Mouse (Mus musculus) kidney, embryonic 16.5 days (tissue): ENCODE measurements around the gene Serpinb1c. TPM values are rescaled to one million over a fixed set of nuclear protein-coding genes. Genes with fewer than 3 reads are reported as not detected.
A peak's percentile ranks its signal among the peaks of the same experiment; 100 is the strongest.
"Not testable (repeated sequence)": the region's sequence is repeated elsewhere in the genome, so short reads cannot be mapped to it uniquely, and the experiment has no call there.

Source experiments
- ATAC-seq: fragments of 200-750 bp; cut with Nextera tagmentation; 2 replicates; pipeline ENCODE4 v1.8.0; 2017; ENCODE audit warnings: moderate TSS enrichment; ENCODE audit not compliant: low FRiP score, low TSS enrichment
- H3K27ac ChIP-seq: fragments of 300-500 bp; sonication (generic); 2 replicates; pipeline ENCODE4 v1.5.1; 2014; ENCODE audit warnings: low read length
- H3K27me3 ChIP-seq: fragments of 300-500 bp; sonication (generic); 2 replicates; pipeline ENCODE4 v1.6.1; 2014; ENCODE audit warnings: low read length, control low read depth, mixed read lengths; ENCODE audit not compliant: insufficient read depth
- H3K36me3 ChIP-seq: fragments of 300-500 bp; sonication (generic); 2 replicates; pipeline ENCODE4 v1.6.1; 2014; ENCODE audit warnings: low read length, control low read depth, mixed read lengths; ENCODE audit not compliant: insufficient read depth
- H3K4me1 ChIP-seq: fragments of 300-500 bp; sonication (generic); 2 replicates; pipeline ENCODE4 v1.6.1; 2014; ENCODE audit warnings: low read length, control low read depth, mixed read lengths; ENCODE audit not compliant: insufficient read depth
- H3K4me2 ChIP-seq: fragments of 300-500 bp; sonication (generic); replicated peaks from 2 replicates; pipeline ENCODE4 v1.6.1; 2014; ENCODE audit warnings: low read depth, low read length
- H3K4me3 ChIP-seq: fragments of 300-500 bp; sonication (generic); 2 replicates; pipeline ENCODE4 v1.5.1; 2014; ENCODE audit warnings: mild to moderate bottlenecking, low read length
- H3K9ac ChIP-seq: fragments of 300-500 bp; sonication (generic); replicated peaks from 2 replicates; pipeline ENCODE4 v1.6.1; 2014; ENCODE audit warnings: low read length
- H3K9me3 ChIP-seq: fragments of 300-500 bp; sonication (generic); 2 replicates; pipeline ENCODE4 v1.6.1; 2016; ENCODE audit warnings: low read length, control low read depth
- WGBS: fragments of 180-500 bp; shearing (Covaris S2); extraction: QIAGEN DNeasy Blood & Tissue Kit; methylation state at CpG from one replicate; pipeline ENCODE4 v1.1.7; 2014; 5-methylcytosine and 5-hydroxymethylcytosine counted together
- polyA plus RNA-seq: library from polyadenylated mRNA; unstranded; fragments of >200 nt; fragmentation: Nextera tagmentation; extraction: Ambion mirVana; gene quantifications from 2 replicates; pipeline ENCODE4 v1.2.1, GENCODE M21; 2015

The Serpinb1c gene
- polyA plus RNA-seq, 1 experiment from 2014 or later: not detected

GRCm38 (mm10) chr13:32868233-32868632 lies 29.8 kb downstream of the Serpinb1c start:
- not testable (repeated sequence) for H3K4me2 ChIP-seq, H3K9me3 ChIP-seq, H3K27ac ChIP-seq, ATAC-seq, H3K4me3 ChIP-seq, H3K27me3 ChIP-seq, H3K36me3 ChIP-seq, H3K9ac ChIP-seq, H3K4me1 ChIP-seq
- 78% methylated on average over 4 of the region's 4 CpGs for WGBS

GRCm38 (mm10) chr13:32867030-32867429 lies 31.0 kb downstream of the Serpinb1c start:
- H3K9ac ChIP-seq: no peak overlapping the region
- H3K36me3 ChIP-seq: no peaks in the 10 kb centered on the region
- H3K9me3 ChIP-seq: no peaks in the 10 kb centered on the region
- H3K4me2 ChIP-seq: no peak overlapping the region
- 60% methylated on average over 2 of the region's 2 CpGs for WGBS
- H3K27ac ChIP-seq: no peak overlapping the region
- H3K27me3 ChIP-seq: no peaks in the 10 kb centered on the region
- no peak overlapping the region for H3K4me3 ChIP-seq
- no peak for ATAC-seq
- H3K4me1 ChIP-seq: no peaks in the 10 kb centered on the region

- peak; percentile 75; the same call in 1 of the 2 replicates for ATAC-seq
- WGBS: 6% methylated on average over 9 of the region's 9 CpGs
- no peak overlapping the region for H3K27ac ChIP-seq
Observed at GRCm38 (mm10) chr13:32866484-32866883, 31.5 kb downstream of the Serpinb1c start.

GRCm38 (mm10) chr13:32865591-32865990 lies 32.4 kb downstream of the Serpinb1c start:
- H3K9me3 ChIP-seq: no peaks in the 10 kb centered on the region
- H3K27ac ChIP-seq: no peak overlapping the region
- no peaks in the 10 kb centered on the region for H3K27me3 ChIP-seq
- H3K36me3 ChIP-seq: no peaks in the 10 kb centered on the region
- no peaks in the 10 kb centered on the region for H3K4me1 ChIP-seq
- WGBS: 59% methylated on average over 2 of the region's 2 CpGs
- ATAC-seq: no peak; the same call in 1 of the 2 replicates
- H3K4me3 ChIP-seq: no peak overlapping the region
- H3K9ac ChIP-seq: no peak overlapping the region
- no peak overlapping the region for H3K4me2 ChIP-seq

More at GRCm38 (mm10) chr13:32866484-32866883, 31.5 kb downstream of the Serpinb1c start:
- H3K36me3 ChIP-seq: no peaks in the 10 kb centered on the region
- H3K9me3 ChIP-seq: no peaks in the 10 kb centered on the region
- no peaks in the 10 kb centered on the region for H3K4me1 ChIP-seq
- no peak overlapping the region for H3K4me3 ChIP-seq
- H3K27me3 ChIP-seq: no peaks in the 10 kb centered on the region
- no peak overlapping the region for H3K9ac ChIP-seq
- H3K4me2 ChIP-seq: no peak overlapping the region

GRCm38 (mm10) chr13:32864529-32864928 lies 33.5 kb downstream of the Serpinb1c start:
- not testable (repeated sequence) for H3K27ac ChIP-seq, H3K4me1 ChIP-seq, ATAC-seq, H3K9me3 ChIP-seq, H3K9ac ChIP-seq, H3K27me3 ChIP-seq, H3K4me2 ChIP-seq, H3K36me3 ChIP-seq, H3K4me3 ChIP-seq
- 92% methylated on average over 2 of the region's 3 CpGs for WGBS

- no peak overlapping the region for H3K9ac ChIP-seq
- no peaks in the 10 kb centered on the region for H3K27me3 ChIP-seq
- H3K36me3 ChIP-seq: no peaks in the 10 kb centered on the region
- H3K9me3 ChIP-seq: no peaks in the 10 kb centered on the region
- H3K27ac ChIP-seq: no peak overlapping the region
- H3K4me2 ChIP-seq: no peak overlapping the region
- no peak overlapping the region for H3K4me3 ChIP-seq
- no peak for ATAC-seq
- H3K4me1 ChIP-seq: no peaks in the 10 kb centered on the region
Observed at GRCm38 (mm10) chr13:32863456-32863855, 34.6 kb downstream of the Serpinb1c start.

- H3K27me3 ChIP-seq: no peaks in the 10 kb centered on the region
- no peaks in the 10 kb centered on the region for H3K4me1 ChIP-seq
- no peaks in the 10 kb centered on the region for H3K36me3 ChIP-seq
- ATAC-seq: no peak
- no peak overlapping the region for H3K4me2 ChIP-seq
- H3K9ac ChIP-seq: no peak overlapping the region
- H3K27ac ChIP-seq: no peak overlapping the region
- H3K4me3 ChIP-seq: no peak overlapping the region
- no peaks in the 10 kb centered on the region for H3K9me3 ChIP-seq
- WGBS: 81% methylated on average over 3 of the region's 3 CpGs
Observed at GRCm38 (mm10) chr13:32860821-32861220, 37.2 kb downstream of the Serpinb1c start.

GRCm38 (mm10) chr13:32853073-32853472 lies 44.9 kb downstream of the Serpinb1c start:
- no peak overlapping the region for H3K4me2 ChIP-seq
- H3K9ac ChIP-seq: no peak overlapping the region
- H3K36me3 ChIP-seq: no peaks in the 10 kb centered on the region
- no peak overlapping the region for H3K27ac ChIP-seq
- no peaks in the 10 kb centered on the region for H3K27me3 ChIP-seq
- H3K4me1 ChIP-seq: peaks cover 20% of the 10 kb centered on the region
- H3K4me3 ChIP-seq: no peak overlapping the region
- no peak for ATAC-seq
- 71% methylated on average over 2 of the region's 2 CpGs for WGBS
- no peaks in the 10 kb centered on the region for H3K9me3 ChIP-seq

- no peaks in the 10 kb centered on the region for H3K9me3 ChIP-seq
- no peaks in the 10 kb centered on the region for H3K36me3 ChIP-seq
- H3K4me3 ChIP-seq: no peak overlapping the region
- H3K27ac ChIP-seq: no peak overlapping the region
- 90% methylated on average over 4 of the region's 4 CpGs for WGBS
- no peak overlapping the region for H3K4me2 ChIP-seq
- peaks cover 20% of the 10 kb centered on the region for H3K4me1 ChIP-seq
- no peaks in the 10 kb centered on the region for H3K27me3 ChIP-seq
- no peak for ATAC-seq
- no peak overlapping the region for H3K9ac ChIP-seq
Observed at GRCm38 (mm10) chr13:32852539-32852938, 45.5 kb downstream of the Serpinb1c start.

GRCm38 (mm10) chr13:32851967-32852366 lies 46.0 kb downstream of the Serpinb1c start:
- ATAC-seq: peak; percentile 72; the same call in 1 of the 2 replicates
- Histone ChIP-seq H3K4me1 (peaks cover 20% of the 10 kb centered on the region), H3K9ac (no peak overlapping the region), H3K4me2 (no peak overlapping the region), H3K27me3 (no peaks in the 10 kb centered on the region), H3K9me3 (no peaks in the 10 kb centered on the region), H3K4me3 (no peak overlapping the region), H3K27ac (no peak overlapping the region), H3K36me3 (no peaks in the 10 kb centered on the region)
- WGBS: 10% methylated on average over 7 of the region's 7 CpGs
